In the genomic region with DNA sequence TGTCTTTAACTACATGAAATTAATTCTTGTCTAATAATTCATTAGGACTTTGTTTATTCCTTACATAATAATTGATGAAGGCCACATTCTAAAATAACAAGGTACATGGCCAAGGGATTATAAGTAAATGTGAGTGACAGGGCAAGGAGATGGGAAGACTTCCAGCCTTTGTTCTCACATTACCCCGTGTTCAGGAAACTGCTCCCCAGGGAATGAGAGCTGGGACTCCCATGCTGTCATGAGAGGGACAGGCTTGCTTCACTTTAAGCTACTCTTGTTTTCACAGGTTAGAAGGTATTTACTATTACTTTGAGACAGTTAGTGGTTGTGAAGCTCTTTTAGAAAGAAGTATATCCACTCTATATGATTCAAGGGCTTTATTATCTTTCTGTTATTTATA, we compare ENCODE assay signal across 28 mouse cellular contexts. TPM values are rescaled to one million over a fixed set of nuclear protein-coding genes. Genes with fewer than 3 reads are reported as not detected.
A peak's percentile ranks its signal among the peaks of the same experiment; 100 is the strongest.
DNase-seq lines count a peak whose midpoint lies in the region; ATAC-seq and TF ChIP-seq lines count a peak whose summit lies in the region.
"Had no signal": no experiment of that assay in that cellular context is flagged by ENCODE, and none has a peak within 500 bp of the region (broad histone marks: within the 10 kb centered on the region; RNA-seq: fewer than 3 reads in every experiment).

No protein-coding gene starts in this region.

- peak overlapping the region; percentile 69 for H3K27ac ChIP-seq in heart, adult 2 months
- H3K27ac ChIP-seq in heart, embryonic 10.5 days: no peak overlapping the region
- H3K27ac ChIP-seq in midbrain, embryonic 14.5 days (replicated peaks; ENCODE audit: low read depth, low read length): no peak overlapping the region
- H3K27ac ChIP-seq: embryonic facial prominence, embryonic 10.5 days; embryonic facial prominence, embryonic 15.5 days; hindbrain, embryonic 14.5 days; layer of hippocampus, adult 2 months; limb, embryonic 13.5 days; lung, embryonic 15.5 days; midbrain, embryonic 12.5 days; neural tube, embryonic 13.5 days; stomach, embryonic 15.5 days had no signal

- H3K27me3 ChIP-seq in heart, adult 2 months (ENCODE audit: control insufficient read depth, insufficient read depth, low read length): no peaks in the 10 kb centered on the region
- H3K27me3 ChIP-seq in heart, embryonic 10.5 days (ENCODE audit: insufficient read depth, poor library complexity, severe bottlenecking): no peaks in the 10 kb centered on the region
- H3K27me3 ChIP-seq in midbrain, embryonic 14.5 days (ENCODE audit: control insufficient read depth, insufficient read depth, low read length): no peaks in the 10 kb centered on the region
- H3K27me3 ChIP-seq: embryonic facial prominence, embryonic 15.5 days; limb, embryonic 13.5 days; lung, embryonic 15.5 days; megakaryocyte, embryonic 14.5 days; midbrain, embryonic 12.5 days; neural tube, embryonic 13.5 days; stomach, embryonic 15.5 days had no signal

- no peak overlapping the region for H3K4me3 ChIP-seq in heart, adult 2 months
- H3K4me3 ChIP-seq in heart, embryonic 10.5 days: no peak overlapping the region
- no peak overlapping the region for H3K4me3 ChIP-seq in midbrain, embryonic 14.5 days (replicated peaks; ENCODE audit: low read depth, low read length)
- H3K4me3 ChIP-seq: embryonic facial prominence, embryonic 10.5 days; embryonic facial prominence, embryonic 15.5 days; layer of hippocampus, adult 2 months; limb, embryonic 13.5 days; lung, embryonic 15.5 days; megakaryocyte, embryonic 14.5 days; midbrain, embryonic 12.5 days; neural tube, embryonic 13.5 days; stomach, embryonic 15.5 days had no signal

- H3K4me2 ChIP-seq in midbrain, embryonic 14.5 days (ENCODE audit: low read length): no peak overlapping the region
- H3K4me2 ChIP-seq: embryonic facial prominence, embryonic 15.5 days; hindbrain, embryonic 14.5 days; limb, embryonic 13.5 days; liver, embryonic 11.5 days; lung, embryonic 15.5 days; midbrain, embryonic 12.5 days; neural tube, embryonic 13.5 days; stomach, embryonic 15.5 days had no signal

- intact Hi-C loops in heart, adult 2 months (cut with DNase I): no loop called here
- intact Hi-C loops in heart, postnatal 10 days (cut with DNase I): no loop called here

- no peak for TF ChIP-seq POLR2A in heart, adult 2 months (IDR thresholded peaks at IDR 0.05; ENCODE audit: insufficient read depth, low read depth, low read length)

- ATAC-seq in midbrain, embryonic 14.5 days (ENCODE audit: low FRiP score, low TSS enrichment): no peak
- ATAC-seq: forebrain, embryonic 14.5 days; intestine, postnatal 0 days had no signal

- DNase-seq in heart, adult 2 months: peak in 1 of 2 experiments; percentile 57
- no peak for DNase-seq in heart, embryonic 10.5 days (ENCODE audit: low spot score)
- DNase-seq in kidney, postnatal 14 days: peak; percentile 14
- DNase-seq in kidney, postnatal 4 days: no peak
- peak; percentile 21 to 24 for DNase-seq in heart, postnatal 10 days
- DNase-seq in kidney, postnatal 36 days: peak; percentile 16 to 34
- DNase-seq in ovary, postnatal 14 days (ENCODE audit: low spot score): no peak
- DNase-seq in midbrain, embryonic 14.5 days: no peak
- DNase-seq: adrenal gland, adult 2 months; B cell, adult 2 months; cerebellum, adult 2 months; cerebellum, postnatal 14 days; gastrocnemius, postnatal 36 days; lung, postnatal 36 days; right cerebral cortex, postnatal 14 days had no signal

- no peaks in the 10 kb centered on the region for H3K79me2 ChIP-seq in heart, adult 2 months (replicated peaks; ENCODE audit: control insufficient read depth, insufficient read depth, low read length)

- peak; percentile 83; the same call in 1 of the 2 replicates for TF ChIP-seq EP300 in heart, adult 2 months (IDR thresholded peaks at IDR 0.05; ENCODE audit: insufficient read depth, low read depth, low read length)

- no peaks in the 10 kb centered on the region for H3K9me3 ChIP-seq in heart, embryonic 10.5 days
- H3K9me3 ChIP-seq in midbrain, embryonic 14.5 days (ENCODE audit: control insufficient read depth, low read length): no peaks in the 10 kb centered on the region
- H3K9me3 ChIP-seq: embryonic facial prominence, embryonic 10.5 days; embryonic facial prominence, embryonic 15.5 days; limb, embryonic 13.5 days; lung, embryonic 15.5 days; midbrain, embryonic 12.5 days; stomach, embryonic 15.5 days had no signal

- WGBS in heart, adult 2 months: 6% methylated on average over 1 of the region's 1 CpGs
- 51% methylated on average over 1 of the region's 1 CpGs for WGBS in heart, embryonic 10.5 days
- WGBS in midbrain, embryonic 14.5 days: 47% methylated on average over 1 of the region's 1 CpGs

- H3K9ac ChIP-seq in heart, adult 2 months (ENCODE audit: low read depth, low read length): no peak overlapping the region
- no peak overlapping the region for H3K9ac ChIP-seq in midbrain, embryonic 14.5 days (replicated peaks; ENCODE audit: low read length)
- H3K9ac ChIP-seq: embryonic facial prominence, embryonic 15.5 days; hindbrain, embryonic 14.5 days; limb, embryonic 13.5 days; lung, embryonic 15.5 days; midbrain, embryonic 12.5 days; neural tube, embryonic 13.5 days; stomach, embryonic 15.5 days had no signal

- H3K36me3 ChIP-seq in heart, adult 2 months (ENCODE audit: control insufficient read depth, insufficient read depth, low read length): peaks cover 4% of the 10 kb centered on the region
- H3K36me3 ChIP-seq in heart, embryonic 10.5 days: no peaks in the 10 kb centered on the region
- H3K36me3 ChIP-seq in midbrain, embryonic 14.5 days (ENCODE audit: control insufficient read depth, insufficient read depth, low read length): no peaks in the 10 kb centered on the region
- H3K36me3 ChIP-seq: embryonic facial prominence, embryonic 10.5 days; embryonic facial prominence, embryonic 15.5 days; limb, embryonic 13.5 days; lung, embryonic 15.5 days; midbrain, embryonic 12.5 days; neural tube, embryonic 13.5 days; stomach, embryonic 15.5 days had no signal

- TF ChIP-seq CTCF in heart, adult 2 months (IDR thresholded peaks at IDR 0.05): no peak

- peaks cover 5% of the 10 kb centered on the region for H3K4me1 ChIP-seq in heart, adult 2 months (ENCODE audit: control insufficient read depth, insufficient read depth, low read length)
- no peaks in the 10 kb centered on the region for H3K4me1 ChIP-seq in heart, embryonic 10.5 days
- H3K4me1 ChIP-seq in midbrain, embryonic 14.5 days (ENCODE audit: control insufficient read depth, insufficient read depth, low read length): no peaks in the 10 kb centered on the region
- H3K4me1 ChIP-seq: embryonic facial prominence, embryonic 10.5 days; embryonic facial prominence, embryonic 15.5 days; limb, embryonic 13.5 days; lung, embryonic 15.5 days; megakaryocyte, embryonic 14.5 days; midbrain, embryonic 12.5 days; neural tube, embryonic 13.5 days; stomach, embryonic 15.5 days had no signal

RNA-seq across cellular contexts. Expression of gene Ptger4, which starts 55.8 kb away (rescaled TPM):
- total RNA-seq in heart, adult 2 months (2021): 1 to 10 TPM; 1.8 to 2.8 TPM
- 2.9 and 4.4 TPM in 2 replicates for polyA plus RNA-seq in heart, adult 2 months (2012; rRNA removed)
- polyA plus RNA-seq in heart, embryonic 10.5 days (2016; fragmentation: Nextera tagmentation; extraction: Ambion mirVana): 0.90 and 1.8 TPM in 2 replicates
- 1 to 10 TPM; 4.5 to 4.6 TPM for total RNA-seq in heart, postnatal 10 days (2021)
- 1.1 and 1.4 TPM in 2 replicates for polyA plus RNA-seq in midbrain, embryonic 14.5 days (2014; fragmentation: Nextera tagmentation; extraction: Ambion mirVana)

Comparison
In these comparisons a context has a peak if more than half of its experiments do, and no peak if none do; other contexts are left out.
1. DNase-seq: peak in kidney, postnatal 14 days (single experiment), heart, postnatal 10 days (2 of 2) and kidney, postnatal 36 days (2 of 2); none in heart, embryonic 10.5 days (single experiment), kidney, postnatal 4 days (0 of 2), ovary, postnatal 14 days (single experiment) and midbrain, embryonic 14.5 days (single experiment).